27 mouse cellular contexts compared by ENCODE assay signal in genomic region chr1:162590415-162590997, GRCm38 (mm10). TPM values are rescaled to one million over a fixed set of nuclear protein-coding genes. Genes with fewer than 3 reads are reported as not detected.
DNase-seq lines count a peak whose midpoint lies in the region; ATAC-seq and TF ChIP-seq lines count a peak whose summit lies in the region.
"Had no signal": no experiment of that assay in that cellular context is flagged by ENCODE, and none has a peak within 500 bp of the region (broad histone marks: within the 10 kb centered on the region; RNA-seq: fewer than 3 reads in every experiment).

No protein-coding gene starts in this region.

- DNase-seq in hindbrain, embryonic 10.5 days (ENCODE audit: low spot score) = no peak
- DNase-seq in midbrain, embryonic 14.5 days = peak; percentile 23
- no peak for DNase-seq in thymus, postnatal 10 days (ENCODE audit: low spot score in 2 of 2)
- no peak for DNase-seq in gastrocnemius, adult 2 months
- DNase-seq: adrenal gland, postnatal 36 days; cerebellum, adult 2 months; heart, adult 2 months; layer of hippocampus, postnatal 36 days; lung, postnatal 4 days; right cerebral cortex, postnatal 4 days; thymus, adult 2 months had no signal

- H3K4me3 ChIP-seq in hindbrain, embryonic 12.5 days = no peak overlapping the region
- no peak overlapping the region for H3K4me3 ChIP-seq in hindbrain, embryonic 10.5 days
- H3K4me3 ChIP-seq in midbrain, embryonic 14.5 days (replicated peaks; ENCODE audit: low read depth, low read length) = no peak overlapping the region
- no peak overlapping the region for H3K4me3 ChIP-seq in midbrain, embryonic 15.5 days
- no peak overlapping the region for H3K4me3 ChIP-seq in liver, embryonic 12.5 days
- no peak overlapping the region for H3K4me3 ChIP-seq in neural tube, embryonic 13.5 days
- H3K4me3 ChIP-seq in gastrocnemius, adult 2 months = no peak overlapping the region
- H3K4me3 ChIP-seq: forebrain, embryonic 12.5 days; heart, adult 2 months; layer of hippocampus, adult 2 months; limb, embryonic 13.5 days; lung, embryonic 15.5 days had no signal

- intact Hi-C loops in gastrocnemius, adult 2 months (cut with DNase I) = no loop called here

- WGBS in hindbrain, embryonic 12.5 days = 67% methylated on average over 8 of the region's 8 CpGs
- 78% methylated on average over 8 of the region's 8 CpGs for WGBS in hindbrain, embryonic 10.5 days
- 56% methylated on average over 8 of the region's 8 CpGs for WGBS in midbrain, embryonic 14.5 days
- 61% methylated on average over 8 of the region's 8 CpGs for WGBS in midbrain, embryonic 15.5 days
- 26% methylated on average over 8 of the region's 8 CpGs for WGBS in liver, embryonic 12.5 days (ENCODE audit: insufficient replicate concordance)
- WGBS in neural tube, embryonic 13.5 days = 43% methylated on average over 8 of the region's 8 CpGs

- H3K4me2 ChIP-seq in hindbrain, embryonic 12.5 days (replicated peaks) = no peak overlapping the region
- H3K4me2 ChIP-seq in midbrain, embryonic 14.5 days (ENCODE audit: low read length) = no peak overlapping the region
- no peak overlapping the region for H3K4me2 ChIP-seq in midbrain, embryonic 15.5 days
- H3K4me2 ChIP-seq in liver, embryonic 12.5 days = peak overlapping the region; percentile 30
- no peak overlapping the region for H3K4me2 ChIP-seq in neural tube, embryonic 13.5 days
- H3K4me2 ChIP-seq: forebrain, embryonic 12.5 days; limb, embryonic 13.5 days; lung, embryonic 15.5 days had no signal

- H3K9ac ChIP-seq in hindbrain, embryonic 12.5 days = no peak overlapping the region
- H3K9ac ChIP-seq in midbrain, embryonic 14.5 days (replicated peaks; ENCODE audit: low read length) = no peak overlapping the region
- no peak overlapping the region for H3K9ac ChIP-seq in midbrain, embryonic 15.5 days
- no peak overlapping the region for H3K9ac ChIP-seq in liver, embryonic 12.5 days
- no peak overlapping the region for H3K9ac ChIP-seq in neural tube, embryonic 13.5 days
- H3K9ac ChIP-seq: forebrain, embryonic 12.5 days; limb, embryonic 13.5 days; lung, embryonic 15.5 days had no signal

- H3K9me3 ChIP-seq in hindbrain, embryonic 12.5 days (replicated peaks) = no peaks in the 10 kb centered on the region
- H3K9me3 ChIP-seq in hindbrain, embryonic 10.5 days = no peaks in the 10 kb centered on the region
- H3K9me3 ChIP-seq in midbrain, embryonic 14.5 days (ENCODE audit: control insufficient read depth, low read length) = no peaks in the 10 kb centered on the region
- no peaks in the 10 kb centered on the region for H3K9me3 ChIP-seq in midbrain, embryonic 15.5 days
- H3K9me3 ChIP-seq in liver, embryonic 12.5 days (replicated peaks) = no peaks in the 10 kb centered on the region
- no peaks in the 10 kb centered on the region for H3K9me3 ChIP-seq in neural tube, embryonic 13.5 days
- H3K9me3 ChIP-seq: forebrain, embryonic 12.5 days; limb, embryonic 13.5 days; lung, embryonic 15.5 days had no signal

- H3K4me1 ChIP-seq in hindbrain, embryonic 12.5 days = peaks cover 4% of the 10 kb centered on the region
- peaks cover 12% of the 10 kb centered on the region for H3K4me1 ChIP-seq in hindbrain, embryonic 10.5 days (replicated peaks)
- H3K4me1 ChIP-seq in midbrain, embryonic 14.5 days (ENCODE audit: control insufficient read depth, insufficient read depth, low read length) = 0 out of 2 replicates have a peak, but pooled peaks cover 5% of the 10 kb centered on the region
- peaks cover 4% of the 10 kb centered on the region; the same call in 1 of the 2 replicates for H3K4me1 ChIP-seq in midbrain, embryonic 15.5 days
- H3K4me1 ChIP-seq in liver, embryonic 12.5 days = peaks cover 17% of the 10 kb centered on the region
- peaks cover 19% of the 10 kb centered on the region for H3K4me1 ChIP-seq in neural tube, embryonic 13.5 days (replicated peaks)
- H3K4me1 ChIP-seq: limb, embryonic 13.5 days had no signal

- H3K27ac ChIP-seq in hindbrain, embryonic 12.5 days = no peak overlapping the region
- no peak overlapping the region for H3K27ac ChIP-seq in hindbrain, embryonic 10.5 days
- no peak overlapping the region for H3K27ac ChIP-seq in midbrain, embryonic 14.5 days (replicated peaks; ENCODE audit: low read depth, low read length)
- H3K27ac ChIP-seq in midbrain, embryonic 15.5 days = no peak overlapping the region
- H3K27ac ChIP-seq in liver, embryonic 12.5 days = no peak overlapping the region
- H3K27ac ChIP-seq in neural tube, embryonic 13.5 days (replicated peaks) = no peak overlapping the region
- H3K27ac ChIP-seq in gastrocnemius, adult 2 months = no peak overlapping the region
- H3K27ac ChIP-seq: forebrain, embryonic 12.5 days; heart, adult 2 months; limb, embryonic 13.5 days; lung, embryonic 15.5 days had no signal

- ATAC-seq in hindbrain, embryonic 12.5 days (ENCODE audit: low FRiP score) = peak; percentile 72
- ATAC-seq in midbrain, embryonic 14.5 days (ENCODE audit: low FRiP score, low TSS enrichment) = peak; percentile 43; the same call in 1 of the 2 replicates
- ATAC-seq in midbrain, embryonic 15.5 days (replicated peaks) = no peak; the same call in 1 of the 2 replicates
- peak; percentile 94 for ATAC-seq in liver, embryonic 12.5 days
- ATAC-seq in neural tube, embryonic 13.5 days (ENCODE audit: low read depth) = peak; percentile 60; the same call in 1 of the 2 replicates
- ATAC-seq: intestine, embryonic 16.5 days had no signal

- no peaks in the 10 kb centered on the region for H3K27me3 ChIP-seq in hindbrain, embryonic 12.5 days
- no peaks in the 10 kb centered on the region for H3K27me3 ChIP-seq in hindbrain, embryonic 10.5 days (ENCODE audit: insufficient read depth, poor library complexity, severe bottlenecking)
- H3K27me3 ChIP-seq in midbrain, embryonic 14.5 days (ENCODE audit: control insufficient read depth, insufficient read depth, low read length) = no peaks in the 10 kb centered on the region
- H3K27me3 ChIP-seq in midbrain, embryonic 15.5 days (replicated peaks) = no peaks in the 10 kb centered on the region
- H3K27me3 ChIP-seq in liver, embryonic 12.5 days (replicated peaks) = no peaks in the 10 kb centered on the region
- H3K27me3 ChIP-seq in neural tube, embryonic 13.5 days = no peaks in the 10 kb centered on the region
- H3K27me3 ChIP-seq: CH12.LX; forebrain, embryonic 12.5 days; limb, embryonic 13.5 days; lung, embryonic 15.5 days had no signal

- TF ChIP-seq CTCF in gastrocnemius, adult 2 months (IDR thresholded peaks at IDR 0.05) = no peak

- peaks cover 10% of the 10 kb centered on the region; the same call in 1 of the 2 replicates for H3K36me3 ChIP-seq in hindbrain, embryonic 12.5 days
- H3K36me3 ChIP-seq in hindbrain, embryonic 10.5 days = peaks cover 9% of the 10 kb centered on the region; the same call in 1 of the 2 replicates
- H3K36me3 ChIP-seq in midbrain, embryonic 14.5 days (ENCODE audit: control insufficient read depth, insufficient read depth, low read length) = peaks cover 17% of the 10 kb centered on the region
- H3K36me3 ChIP-seq in midbrain, embryonic 15.5 days (replicated peaks) = 0 out of 2 replicates have a peak, but pooled peaks cover 6% of the 10 kb centered on the region
- H3K36me3 ChIP-seq in liver, embryonic 12.5 days = peaks cover 4% of the 10 kb centered on the region; the same call in 1 of the 2 replicates
- peaks cover 15% of the 10 kb centered on the region for H3K36me3 ChIP-seq in neural tube, embryonic 13.5 days
- H3K36me3 ChIP-seq: forebrain, embryonic 12.5 days had no signal

RNA-seq across cellular contexts. Expression of gene Vamp4, which starts 20.2 kb away (rescaled TPM):
- 68.4 and 74.9 TPM in 2 replicates for polyA plus RNA-seq in hindbrain, embryonic 12.5 days (2016; fragmentation: Nextera tagmentation; extraction: Ambion mirVana)
- 52.3 and 52.5 TPM in 2 replicates for polyA plus RNA-seq in hindbrain, embryonic 10.5 days (2016; fragmentation: Nextera tagmentation; extraction: Ambion mirVana)
- 71.3 and 72.0 TPM in 2 replicates for polyA plus RNA-seq in midbrain, embryonic 14.5 days (2014; fragmentation: Nextera tagmentation; extraction: Ambion mirVana)
- 72.0 and 75.4 TPM in 2 replicates for polyA plus RNA-seq in midbrain, embryonic 15.5 days (2015; fragmentation: Nextera tagmentation; extraction: Ambion mirVana)
- 19.6 and 19.7 TPM in 2 replicates for polyA plus RNA-seq in liver, embryonic 12.5 days (2016; fragmentation: Nextera tagmentation; extraction: Ambion mirVana)
- polyA plus RNA-seq in neural tube, embryonic 13.5 days (2015; fragmentation: Nextera tagmentation; extraction: Ambion mirVana) = 80.2 and 80.4 TPM in 2 replicates
- 10 to 100 TPM; 18.3 to 21.1 TPM for total RNA-seq in gastrocnemius, adult 2 months (2021)

RNA-seq across cellular contexts. Expression of gene Mettl13, which starts 42.2 kb away (rescaled TPM):
- 21.9 and 23.6 TPM in 2 replicates for polyA plus RNA-seq in hindbrain, embryonic 12.5 days (2016; fragmentation: Nextera tagmentation; extraction: Ambion mirVana)
- polyA plus RNA-seq in hindbrain, embryonic 10.5 days (2016; fragmentation: Nextera tagmentation; extraction: Ambion mirVana) = 21.3 and 27.8 TPM in 2 replicates
- 12.7 and 15.1 TPM in 2 replicates for polyA plus RNA-seq in midbrain, embryonic 14.5 days (2014; fragmentation: Nextera tagmentation; extraction: Ambion mirVana)
- polyA plus RNA-seq in midbrain, embryonic 15.5 days (2015; fragmentation: Nextera tagmentation; extraction: Ambion mirVana) = 18.2 and 20.8 TPM in 2 replicates
- 20.9 and 22.7 TPM in 2 replicates for polyA plus RNA-seq in liver, embryonic 12.5 days (2016; fragmentation: Nextera tagmentation; extraction: Ambion mirVana)
- 17.1 and 17.2 TPM in 2 replicates for polyA plus RNA-seq in neural tube, embryonic 13.5 days (2015; fragmentation: Nextera tagmentation; extraction: Ambion mirVana)
- total RNA-seq in gastrocnemius, adult 2 months (2021) = 1 to 10 TPM; 6.6 to 8.9 TPM

RNA-seq across cellular contexts. Expression of gene Myoc, which starts 48.4 kb away (rescaled TPM):
- polyA plus RNA-seq in hindbrain, embryonic 12.5 days (2016; fragmentation: Nextera tagmentation; extraction: Ambion mirVana) = not detected in 2 replicates
- polyA plus RNA-seq in hindbrain, embryonic 10.5 days (2016; fragmentation: Nextera tagmentation; extraction: Ambion mirVana) = 0.09 and 0.10 TPM in 2 replicates
- polyA plus RNA-seq in midbrain, embryonic 14.5 days (2014; fragmentation: Nextera tagmentation; extraction: Ambion mirVana) = 0.13 TPM in 1 of 2 replicates, not detected in the other
- polyA plus RNA-seq in midbrain, embryonic 15.5 days (2015; fragmentation: Nextera tagmentation; extraction: Ambion mirVana) = not detected in 2 replicates
- polyA plus RNA-seq in liver, embryonic 12.5 days (2016; fragmentation: Nextera tagmentation; extraction: Ambion mirVana) = not detected in 2 replicates
- not detected in 2 replicates for polyA plus RNA-seq in neural tube, embryonic 13.5 days (2015; fragmentation: Nextera tagmentation; extraction: Ambion mirVana)
- 10 to 100 TPM; 37.8 to 63.6 TPM for total RNA-seq in gastrocnemius, adult 2 months (2021)
- total RNA-seq: CH12.LX; hematopoietic stem cell, adult 5-6 weeks; MEL; monocyte, adult 5-6 weeks had no signal
- polyA plus RNA-seq: forebrain, embryonic 12.5 days; heart, embryonic 14.5 days; kidney, embryonic 14.5 days; lung, embryonic 15.5 days; stomach, embryonic 16.5 days had no signal
